Mouse (Mus musculus): ENCODE results near the gene Sbno2. TPM values are rescaled to one million over a fixed set of nuclear protein-coding genes. Genes with fewer than 3 reads are reported as not detected.

Sbno2 gene
- polyA plus RNA-seq, 1 experiment from 2014 or later, result 11.8 TPM

DNA sequence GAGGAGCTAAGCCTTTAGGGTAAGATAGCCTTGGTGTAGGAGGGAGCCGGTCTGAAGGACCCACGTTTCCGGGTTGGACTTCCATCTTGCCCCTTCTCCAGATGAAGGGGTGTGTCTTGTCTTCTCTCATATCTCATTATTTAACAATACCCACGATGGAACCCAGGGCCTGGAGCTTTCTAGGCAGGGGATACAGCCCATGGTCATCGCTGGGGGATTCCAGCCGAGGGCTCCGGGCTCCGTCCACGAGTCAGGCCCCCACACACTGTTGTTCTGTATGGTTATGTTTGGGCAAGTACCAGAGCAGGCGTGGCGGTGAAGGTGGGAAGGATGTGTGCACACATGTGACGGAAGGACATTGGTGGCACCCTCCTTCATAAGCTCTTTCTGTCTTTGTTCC lies 38.8 kb upstream of the Sbno2 start:
- no peak for ATAC-seq (ENCODE audit: low read depth)
- no peak overlapping the region for H3K9ac ChIP-seq (ENCODE audit: low read depth, low read length)
- no peak overlapping the region for H3K27ac ChIP-seq (ENCODE audit: low read length)
- H3K27me3 ChIP-seq (ENCODE audit: control insufficient read depth, insufficient read depth, low read depth, low read length), result peaks cover 13% of the 10 kb centered on the region
- no peak overlapping the region for H3K4me2 ChIP-seq (ENCODE audit: low read depth, low read length)
- H3K4me3 ChIP-seq (ENCODE audit: low read depth, low read length), result no peak overlapping the region
- 85% methylated on average over 12 of the region's 12 CpGs for WGBS (ENCODE audit: insufficient replicate concordance)
- H3K4me1 ChIP-seq (ENCODE audit: control insufficient read depth, low read depth, low read length), result peaks cover 74% of the 10 kb centered on the region
- peaks cover 16% of the 10 kb centered on the region for H3K36me3 ChIP-seq (ENCODE audit: control insufficient read depth, insufficient read depth)
- no peaks in the 10 kb centered on the region for H3K9me3 ChIP-seq (replicated peaks; ENCODE audit: control insufficient read depth, low read length)

DNA sequence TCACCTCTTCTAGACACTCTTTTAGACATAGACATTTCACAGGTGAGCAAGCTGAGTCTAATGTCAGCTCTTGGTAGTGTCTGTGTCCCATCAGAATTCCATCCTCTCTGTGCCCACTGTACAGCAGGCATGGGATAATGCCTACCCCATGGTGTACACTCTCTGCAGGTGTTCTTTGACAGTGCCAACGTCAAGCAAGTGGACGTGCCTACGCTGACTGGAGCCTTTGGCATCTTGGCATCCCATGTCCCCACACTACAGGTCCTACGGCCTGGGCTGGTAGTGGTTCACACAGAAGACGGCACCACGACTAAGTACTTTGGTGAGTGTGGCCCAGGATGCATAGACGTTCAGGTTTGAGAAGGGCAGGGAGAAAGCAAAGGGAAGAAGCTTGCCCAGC lies 38.3 kb upstream of the Sbno2 start:
- Histone ChIP-seq H3K9me3 (replicated peaks; ENCODE audit: control insufficient read depth, low read length) (no peaks in the 10 kb centered on the region), H3K36me3 (ENCODE audit: control insufficient read depth, insufficient read depth) (peaks cover 16% of the 10 kb centered on the region), H3K9ac (ENCODE audit: low read depth, low read length) (no peak overlapping the region), H3K4me3 (ENCODE audit: low read depth, low read length) (no peak overlapping the region), H3K27ac (ENCODE audit: low read length) (no peak overlapping the region), H3K4me2 (ENCODE audit: low read depth, low read length) (0 out of 2 replicates have a peak overlapping the region, but pooled peaks have one; percentile 72), H3K4me1 (ENCODE audit: control insufficient read depth, low read depth, low read length) (peaks cover 79% of the 10 kb centered on the region), H3K27me3 (ENCODE audit: control insufficient read depth, insufficient read depth, low read depth, low read length) (peaks cover 18% of the 10 kb centered on the region)
- no peak for ATAC-seq (ENCODE audit: low read depth)
- WGBS (ENCODE audit: insufficient replicate concordance), result 85% methylated on average over 7 of the region's 7 CpGs

DNA sequence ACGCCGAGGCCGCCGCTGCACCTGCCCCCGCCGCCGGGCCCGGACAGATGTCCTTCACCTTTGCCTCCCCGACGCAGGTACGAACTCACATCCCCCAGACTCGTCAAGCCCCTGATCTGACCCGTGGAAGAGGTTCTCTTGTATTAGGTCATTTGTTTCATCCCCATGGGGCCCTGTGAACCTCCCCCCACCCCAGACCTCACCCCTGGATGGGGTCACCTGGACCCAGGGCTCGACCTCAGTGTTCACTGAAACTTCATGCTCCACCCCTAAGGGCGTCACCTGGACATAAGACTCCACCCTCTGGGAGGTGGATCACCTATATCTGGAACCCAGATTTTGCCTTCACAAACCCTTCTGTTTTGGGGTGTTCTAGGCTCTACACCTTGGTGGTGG lies 37.2 kb upstream of the Sbno2 start:
- Histone ChIP-seq H3K4me2 (ENCODE audit: low read depth, low read length) (peak overlapping the region; percentile 72), H3K9ac (ENCODE audit: low read depth, low read length) (peak overlapping the region; percentile 88), H3K27ac (ENCODE audit: low read length) (peak overlapping the region; percentile 94), H3K4me1 (ENCODE audit: control insufficient read depth, low read depth, low read length) (peaks cover 81% of the 10 kb centered on the region), H3K27me3 (ENCODE audit: control insufficient read depth, insufficient read depth, low read depth, low read length) (peaks cover 29% of the 10 kb centered on the region), H3K36me3 (ENCODE audit: control insufficient read depth, insufficient read depth) (peaks cover 16% of the 10 kb centered on the region), H3K9me3 (replicated peaks; ENCODE audit: control insufficient read depth, low read length) (no peaks in the 10 kb centered on the region), H3K4me3 (ENCODE audit: low read depth, low read length) (peak overlapping the region; percentile 75)
- ATAC-seq (ENCODE audit: low read depth), result peak; percentile 32
- WGBS (ENCODE audit: insufficient replicate concordance), result under 1% methylated on average over 15 of the region's 15 CpGs

DNA sequence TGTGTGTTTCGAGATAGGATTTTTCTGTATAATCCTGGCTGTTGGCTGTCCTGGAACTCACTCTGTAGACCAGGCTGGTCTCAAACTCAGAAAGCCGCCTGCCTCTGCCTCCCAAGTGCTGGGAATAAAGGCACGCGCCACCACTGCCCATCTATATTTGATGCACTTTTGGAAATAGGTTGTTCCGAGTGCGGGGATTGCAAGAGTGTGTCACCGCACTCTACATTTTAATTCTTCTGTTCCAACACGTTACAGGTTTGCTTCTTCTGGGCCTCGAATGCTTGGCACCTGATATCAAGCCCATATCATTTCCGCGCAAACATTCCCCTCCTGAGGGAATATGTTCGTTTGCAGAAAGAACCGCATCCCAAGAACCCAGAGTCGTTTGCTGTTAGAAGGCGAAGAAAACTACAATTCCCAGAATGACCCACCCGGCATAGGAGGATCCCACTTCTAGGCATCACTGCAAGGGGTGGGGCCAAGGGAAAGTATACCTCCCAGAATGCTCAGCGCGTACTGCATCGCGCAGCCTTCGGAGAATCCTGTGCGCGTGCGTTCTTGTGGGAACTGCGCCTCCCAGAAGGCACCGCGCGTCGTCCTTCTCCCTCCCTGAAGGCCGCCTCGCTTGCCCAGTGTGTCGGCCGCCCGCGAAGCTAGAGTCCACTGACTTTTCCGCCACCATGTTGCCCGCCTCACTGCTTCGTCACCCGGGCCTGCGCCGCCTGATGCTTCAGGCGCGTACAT lies 36.6 kb upstream of the Sbno2 start:
- H3K4me1 ChIP-seq (ENCODE audit: control insufficient read depth, low read depth, low read length), result peaks cover 81% of the 10 kb centered on the region
- H3K9me3 ChIP-seq (replicated peaks; ENCODE audit: control insufficient read depth, low read length), result no peaks in the 10 kb centered on the region
- peaks cover 16% of the 10 kb centered on the region for H3K36me3 ChIP-seq (ENCODE audit: control insufficient read depth, insufficient read depth)
- H3K27me3 ChIP-seq (ENCODE audit: control insufficient read depth, insufficient read depth, low read depth, low read length), result peaks cover 35% of the 10 kb centered on the region
- peak overlapping the region; percentile 94 for H3K27ac ChIP-seq (ENCODE audit: low read length)
- H3K4me2 ChIP-seq (ENCODE audit: low read depth, low read length), result peak overlapping the region; percentile 72
- H3K4me3 ChIP-seq (ENCODE audit: low read depth, low read length), result peak overlapping the region; percentile 75
- H3K9ac ChIP-seq (ENCODE audit: low read depth, low read length), result peak overlapping the region; percentile 88
- ATAC-seq (ENCODE audit: low read depth), result peak; percentile 88
- WGBS (ENCODE audit: insufficient replicate concordance), result under 1% methylated on average over 43 of the region's 43 CpGs

DNA sequence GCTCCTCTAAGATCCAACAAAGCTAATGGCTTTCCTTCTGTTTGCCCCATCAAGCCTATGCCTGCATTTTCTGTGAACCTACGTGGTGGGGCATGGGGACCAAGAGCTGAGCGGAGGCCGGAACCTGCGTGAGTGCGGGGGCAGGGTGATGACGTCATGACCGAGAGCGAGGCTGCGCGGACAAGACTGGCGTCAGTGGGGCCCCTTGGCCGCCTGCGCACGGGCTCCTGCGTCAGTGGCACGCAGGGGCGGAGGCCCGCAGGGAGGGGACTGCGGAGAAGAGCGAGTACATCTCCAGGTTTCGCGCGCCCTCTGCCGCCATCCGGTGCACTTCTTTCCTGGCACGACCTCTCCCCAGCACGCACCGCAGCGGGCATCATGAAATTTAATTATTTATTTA lies 35.9 kb upstream of the Sbno2 start:
- peaks cover 78% of the 10 kb centered on the region for H3K4me1 ChIP-seq (ENCODE audit: control insufficient read depth, low read depth, low read length)
- H3K9me3 ChIP-seq (replicated peaks; ENCODE audit: control insufficient read depth, low read length), result no peaks in the 10 kb centered on the region
- H3K36me3 ChIP-seq (ENCODE audit: control insufficient read depth, insufficient read depth), result peaks cover 16% of the 10 kb centered on the region
- peaks cover 42% of the 10 kb centered on the region for H3K27me3 ChIP-seq (ENCODE audit: control insufficient read depth, insufficient read depth, low read depth, low read length)
- peak overlapping the region; percentile 67 for H3K9ac ChIP-seq (ENCODE audit: low read depth, low read length)
- H3K27ac ChIP-seq (ENCODE audit: low read length), result peak overlapping the region; percentile 87
- peak; percentile 75 for ATAC-seq (ENCODE audit: low read depth)
- H3K4me3 ChIP-seq (ENCODE audit: low read depth, low read length), result peak overlapping the region; percentile 75
- 0% methylated on average over 29 of the region's 29 CpGs for WGBS (ENCODE audit: insufficient replicate concordance)
- H3K4me2 ChIP-seq (ENCODE audit: low read depth, low read length), result peak overlapping the region; percentile 72

DNA sequence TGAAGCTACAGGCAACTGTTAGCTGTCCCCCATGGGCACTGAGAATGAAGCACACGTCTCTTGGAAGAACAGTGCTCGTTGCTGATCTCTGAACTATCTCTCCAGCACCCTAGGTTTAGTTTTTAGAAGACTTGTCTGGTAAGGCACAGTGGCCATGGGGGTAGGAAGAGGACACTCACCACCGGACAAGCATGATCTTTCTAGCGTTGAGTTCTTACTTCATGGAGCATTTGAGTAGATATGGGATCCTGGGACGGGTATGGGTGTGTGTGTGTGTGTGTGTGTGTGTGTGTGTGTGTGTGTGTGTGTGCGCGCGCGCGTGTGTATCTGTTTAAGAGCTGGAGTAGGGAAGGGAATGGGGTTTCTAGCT lies 35.3 kb upstream of the Sbno2 start, which contains the start of gene Cbarp:
Cbarp (minus strand) TSS at position 170 of the 370 bp plus-strand sequence.
- no peak for ATAC-seq (ENCODE audit: low read depth)
- Histone ChIP-seq H3K9ac (ENCODE audit: low read depth, low read length) (peak within 1 kb of the TSS; percentile 67), H3K27me3 (ENCODE audit: control insufficient read depth, insufficient read depth, low read depth, low read length) (peaks cover 48% of the 10 kb centered on the region), H3K36me3 (ENCODE audit: control insufficient read depth, insufficient read depth) (peaks cover 16% of the 10 kb centered on the region), H3K27ac (ENCODE audit: low read length) (peak within 1 kb of the TSS; percentile 87), H3K4me3 (ENCODE audit: low read depth, low read length) (peak within 1 kb of the TSS; percentile 75), H3K4me2 (ENCODE audit: low read depth, low read length) (peak within 1 kb of the TSS; percentile 93), H3K9me3 (replicated peaks; ENCODE audit: control insufficient read depth, low read length) (no peaks in the 10 kb centered on the region), H3K4me1 (ENCODE audit: control insufficient read depth, low read depth, low read length) (peaks cover 72% of the 10 kb centered on the region)
- 64% methylated on average over 10 of the region's 10 CpGs for WGBS (ENCODE audit: insufficient replicate concordance)

DNA sequence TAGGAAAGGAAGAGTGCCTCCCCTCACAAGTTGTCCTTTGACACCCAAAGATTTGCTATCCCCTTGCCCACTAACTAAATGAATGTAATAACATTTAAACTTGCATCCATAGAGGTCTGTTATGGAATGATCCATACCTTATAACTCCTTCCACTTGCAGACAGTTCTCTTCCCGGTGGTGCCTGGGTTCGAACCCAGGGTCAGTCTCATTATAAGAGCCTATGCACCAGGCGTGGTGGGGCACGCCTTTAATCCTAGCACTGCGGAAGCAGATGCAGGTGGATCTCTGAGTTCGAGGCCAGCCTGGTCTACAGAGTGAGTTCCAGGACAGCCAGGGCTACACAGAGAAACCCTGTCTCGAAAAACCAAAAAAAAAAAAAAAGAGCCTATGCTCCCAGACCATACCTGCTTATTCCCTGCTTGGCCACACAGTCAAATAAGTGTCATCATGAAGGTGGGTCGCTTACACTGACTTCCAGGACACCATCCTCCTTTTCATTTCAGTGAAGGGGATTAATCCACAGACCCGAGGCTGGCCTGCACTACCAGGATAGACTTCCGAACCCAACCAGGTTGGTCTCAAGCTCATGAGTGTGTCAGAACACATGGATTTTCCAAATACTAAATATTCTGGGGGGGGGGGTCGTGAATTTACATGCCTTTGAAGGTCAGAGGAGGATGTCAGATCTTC lies 34.7 kb upstream of the Sbno2 start:
- 0 out of 2 replicates have a peak overlapping the region, but pooled peaks have one; percentile 93 for H3K4me2 ChIP-seq (ENCODE audit: low read depth, low read length)
- peaks cover 67% of the 10 kb centered on the region for H3K4me1 ChIP-seq (ENCODE audit: control insufficient read depth, low read depth, low read length)
- WGBS (ENCODE audit: insufficient replicate concordance), result 67% methylated on average over 11 of the region's 11 CpGs

DNA sequence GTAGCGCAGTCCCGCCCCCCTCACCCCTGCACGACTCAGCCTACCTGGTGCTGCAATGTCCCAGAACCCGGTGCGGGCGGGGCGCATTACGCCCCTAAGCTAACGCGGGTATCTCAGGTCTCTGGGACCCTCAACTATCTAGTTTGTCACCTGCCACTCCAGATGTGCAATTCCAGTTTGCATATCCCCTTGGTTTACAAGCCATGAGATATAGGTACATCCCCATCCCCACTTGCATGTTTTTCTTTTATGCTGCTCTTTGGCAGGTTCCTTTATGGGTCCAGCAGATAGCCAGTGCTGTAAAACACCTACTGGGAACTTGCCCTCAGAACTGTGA lies 34.0 kb upstream of the Sbno2 start:
- Histone ChIP-seq H3K27me3 (ENCODE audit: control insufficient read depth, insufficient read depth, low read depth, low read length) (peaks cover 54% of the 10 kb centered on the region), H3K27ac (ENCODE audit: low read length) (no peak overlapping the region), H3K4me1 (ENCODE audit: control insufficient read depth, low read depth, low read length) (peaks cover 64% of the 10 kb centered on the region), H3K9me3 (replicated peaks; ENCODE audit: control insufficient read depth, low read length) (no peaks in the 10 kb centered on the region), H3K4me3 (ENCODE audit: low read depth, low read length) (peak overlapping the region; percentile 63), H3K36me3 (ENCODE audit: control insufficient read depth, insufficient read depth) (peaks cover 6% of the 10 kb centered on the region), H3K9ac (ENCODE audit: low read depth, low read length) (peak overlapping the region; percentile 56), H3K4me2 (ENCODE audit: low read depth, low read length) (peak overlapping the region; percentile 93)
- WGBS (ENCODE audit: insufficient replicate concordance), result under 1% methylated on average over 9 of the region's 10 CpGs
- ATAC-seq (ENCODE audit: low read depth), result no peak

More for the DNA sequence above, 34.7 kb upstream of the Sbno2 start:
- no peak overlapping the region for H3K4me3 ChIP-seq (ENCODE audit: low read depth, low read length)
- no peaks in the 10 kb centered on the region for H3K9me3 ChIP-seq (replicated peaks; ENCODE audit: control insufficient read depth, low read length)
- no peak for ATAC-seq (ENCODE audit: low read depth)
- peaks cover 52% of the 10 kb centered on the region for H3K27me3 ChIP-seq (ENCODE audit: control insufficient read depth, insufficient read depth, low read depth, low read length)
- no peak overlapping the region for H3K27ac ChIP-seq (ENCODE audit: low read length)
- H3K9ac ChIP-seq (ENCODE audit: low read depth, low read length), result no peak overlapping the region
- H3K36me3 ChIP-seq (ENCODE audit: control insufficient read depth, insufficient read depth), result peaks cover 13% of the 10 kb centered on the region
